Mouse (Mus musculus): ENCODE measurements around the gene Mrpl39. TPM values are rescaled to one million over a fixed set of nuclear protein-coding genes. Genes with fewer than 3 reads are reported as not detected.

Gene Mrpl39
- 65.5 TPM for polyA plus RNA-seq (2014; fragmentation: Illumina TruSeq; extraction: RNeasy Lipid Tissue Mini Kit (QIAGEN cat#74804); ENCODE audit: low read depth, low replicate concordance)

DNA sequence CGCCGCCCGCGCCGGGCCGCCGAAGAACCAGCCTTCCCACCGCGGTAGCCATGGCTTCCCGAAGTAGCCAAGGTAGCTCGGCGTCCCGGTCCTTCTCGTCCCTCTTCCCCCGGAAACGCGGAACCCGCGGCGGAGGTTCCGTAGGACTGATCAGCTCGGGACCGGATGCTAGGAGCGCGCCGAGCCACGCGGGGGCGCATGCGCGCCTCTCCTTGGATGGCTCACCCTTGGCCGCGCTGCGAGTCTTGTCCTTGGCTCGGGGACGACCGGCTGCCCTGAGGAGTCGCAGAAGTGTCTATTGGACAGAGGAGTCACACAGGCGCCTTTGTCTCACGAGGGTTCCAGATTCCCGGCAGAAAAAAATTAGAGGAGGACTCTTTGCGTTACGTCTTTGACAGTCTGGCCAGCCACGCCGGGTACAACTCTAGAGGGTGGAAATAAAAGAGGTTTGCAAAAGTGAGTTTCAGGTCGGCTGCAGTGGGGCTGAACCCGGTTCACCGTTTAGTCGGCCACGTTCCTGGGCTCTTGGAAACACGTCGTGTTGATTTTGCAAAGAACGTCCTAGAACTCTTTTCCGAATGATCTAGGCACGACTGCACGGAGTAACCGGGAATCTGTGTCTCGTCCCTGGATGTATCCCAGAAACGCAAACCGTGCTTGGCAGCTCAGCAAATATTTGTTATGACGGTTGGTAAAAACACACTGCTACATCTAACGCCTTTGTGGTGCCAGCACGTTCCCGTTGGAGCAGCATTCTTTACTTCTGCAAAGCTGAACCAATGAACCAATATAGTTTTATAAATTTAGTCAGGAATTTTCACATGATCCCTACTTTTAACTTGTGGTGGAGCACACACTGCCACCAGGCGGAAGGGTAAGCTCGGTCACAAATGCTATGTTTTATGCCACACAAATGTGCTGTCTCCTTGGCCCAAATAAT, at the start of gene Mrpl39:
Gene Mrpl39 (minus strand): TSS at position 577 of the 940 bp plus-strand sequence.

DNA sequence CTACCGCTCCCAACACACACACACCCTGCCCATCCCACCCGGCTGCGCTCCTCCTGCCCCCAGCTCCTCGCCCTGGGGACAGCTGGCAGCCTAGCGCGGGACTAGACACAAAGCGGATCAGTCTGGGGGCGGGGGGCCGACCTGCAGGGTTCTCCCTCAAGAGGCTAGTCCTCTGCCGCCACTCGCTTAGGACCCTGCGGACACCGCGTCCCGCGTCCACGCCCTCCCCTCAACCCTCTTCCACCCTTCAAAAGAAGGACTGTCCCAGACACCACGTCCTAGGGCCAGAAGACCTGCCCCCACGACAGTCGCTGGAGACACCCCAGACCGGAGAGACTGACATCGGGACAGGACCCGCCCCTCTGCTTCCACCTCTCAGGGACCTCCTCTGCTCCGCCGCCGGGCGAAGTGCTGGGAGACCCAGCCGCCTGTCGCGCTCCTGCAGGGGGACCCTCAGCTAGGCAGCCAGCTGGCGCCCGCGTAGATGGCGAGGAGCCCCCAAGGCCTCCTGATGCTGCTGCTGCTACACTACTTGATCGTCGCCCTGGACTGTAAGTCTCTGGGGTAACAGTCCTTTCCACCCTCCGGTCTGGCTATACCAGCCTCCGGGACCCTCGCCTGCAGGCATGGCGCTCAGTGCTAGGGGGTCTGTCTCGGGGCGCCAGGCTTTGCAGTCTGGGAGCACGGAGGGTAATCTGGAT, 38.6 kb upstream of the Mrpl39 start, which contains the start of gene Jam2:
Gene Jam2 (plus strand): TSS at position 121 of the 701 bp plus-strand sequence.

Other genes starting within 250 kb of the Mrpl39 start
- gene A730009L09Rik, start 220.6 kb downstream of the Mrpl39 start, polyA plus RNA-seq (2014; fragmentation: Illumina TruSeq; extraction: RNeasy Lipid Tissue Mini Kit (QIAGEN cat#74804); ENCODE audit: low read depth, low replicate concordance): not detected
- 109 TPM for gene Jam2, start 38.4 kb upstream of the Mrpl39 start, polyA plus RNA-seq (2014; fragmentation: Illumina TruSeq; extraction: RNeasy Lipid Tissue Mini Kit (QIAGEN cat#74804); ENCODE audit: low read depth, low replicate concordance)
- 37.1 TPM for gene Gabpa, start 99.2 kb upstream of the Mrpl39 start, polyA plus RNA-seq (2014; fragmentation: Illumina TruSeq; extraction: RNeasy Lipid Tissue Mini Kit (QIAGEN cat#74804); ENCODE audit: low read depth, low replicate concordance)
- gene Atp5j, start 99.9 kb upstream of the Mrpl39 start, polyA plus RNA-seq (2014; fragmentation: Illumina TruSeq; extraction: RNeasy Lipid Tissue Mini Kit (QIAGEN cat#74804); ENCODE audit: low read depth, low replicate concordance): 2,063 TPM